Mouse (Mus musculus) left cerebral cortex, adult 18-20 months (tissue): ENCODE data around the gene Iqck. TPM values are rescaled to one million over a fixed set of nuclear protein-coding genes. Genes with fewer than 3 reads are reported as not detected.

Source experiments
- DNase-seq, 2 experiments: peaks; one replicate each; pipeline ENCODE4 v3.0.0; 2021 to 2022; ENCODE audit warnings: low spot score in 2 of 2, mixed read lengths in 1 of 2
- total RNA-seq, 2 experiments: library from RNA; stranded (reverse); gene quantifications; 2 replicates each; pipeline ENCODE4 v1.2.3; 2021

Gene Iqck
- total RNA-seq, 2 experiments from 2014 or later = 2.6 to 4.0 TPM

GRCm38 (mm10) chr7:118982586-118982985, 127.0 kb downstream of the Iqck start:
- DNase-seq = no peak

- DNase-seq = peak; percentile 69 to 76
These were observed 128.4 kb downstream of the Iqck start for GRCm38 (mm10) chr7:118983961-118984360.

- DNase-seq = no peak
These were observed 130.2 kb downstream of the Iqck start for GRCm38 (mm10) chr7:118985786-118986185.

- no peak for DNase-seq
These were observed 130.8 kb downstream of the Iqck start for GRCm38 (mm10) chr7:118986369-118986768.

- no peak for DNase-seq
These were observed 133.8 kb downstream of the Iqck start for GRCm38 (mm10) chr7:118989275-118989856.

GRCm38 (mm10) chr7:118990282-118990681, 134.7 kb downstream of the Iqck start:
- DNase-seq = peak; percentile 64 to 76

GRCm38 (mm10) chr7:118991341-118991884, 135.9 kb downstream of the Iqck start:
- no peak for DNase-seq

- no peak for DNase-seq
These were observed 136.6 kb downstream of the Iqck start for GRCm38 (mm10) chr7:118992080-118992560.

- no peak for DNase-seq
These were observed 137.3 kb downstream of the Iqck start for GRCm38 (mm10) chr7:118992623-118993405.

GRCm38 (mm10) chr7:118993597-118994230, 138.2 kb downstream of the Iqck start:
- no peak for DNase-seq

GRCm38 (mm10) chr7:118994231-118994842, 138.8 kb downstream of the Iqck start:
- DNase-seq = no peak

GRCm38 (mm10) chr7:118995007-118995406, 139.5 kb downstream of the Iqck start, which contains the start of gene Gprc5b:
TSS of gene Gprc5b (minus strand) at chr7:118995211.
- peak; percentile 65 to 69 for DNase-seq

- DNase-seq = no peak
These were observed 140.1 kb downstream of the Iqck start for GRCm38 (mm10) chr7:118995671-118996070.

GRCm38 (mm10) chr7:118996137-118996837, 140.7 kb downstream of the Iqck start:
- DNase-seq = peak; percentile 84

- DNase-seq = no peak
These were observed 144.3 kb downstream of the Iqck start for GRCm38 (mm10) chr7:118999857-119000256.

- DNase-seq = no peak
These were observed 146.4 kb downstream of the Iqck start for GRCm38 (mm10) chr7:119001965-119002364.

- DNase-seq = no peak
These were observed 146.9 kb downstream of the Iqck start for GRCm38 (mm10) chr7:119002501-119002900.

GRCm38 (mm10) chr7:119010854-119011529, 155.4 kb downstream of the Iqck start:
- DNase-seq = peak; percentile 80 to 81

- DNase-seq = peak; percentile 42 to 47
These were observed 160.2 kb downstream of the Iqck start for GRCm38 (mm10) chr7:119015736-119016135.

GRCm38 (mm10) chr7:119019537-119019936, 164.0 kb downstream of the Iqck start:
- peak; percentile 31 to 49 for DNase-seq
